Mouse (Mus musculus) thymus, postnatal 10 days (tissue): ENCODE results near the gene Zfp141.

Experiments
- DNase-seq, 2 experiments: peaks; one replicate each; pipeline ENCODE4 v3.0.0; 2021; ENCODE audit warnings: low spot score in 2 of 2

Gene Zfp141

GRCm38 (mm10) chr7:42505588-42505987 is at the start of gene Zfp141:
Gene Zfp141, minus strand, starts transcription at chr7:42505740.
- DNase-seq: peak; percentile 62 to 72

- DNase-seq: no peak
Observed at GRCm38 (mm10) chr7:42551766-42552165, 46.2 kb upstream of the Zfp141 start.

GRCm38 (mm10) chr7:42505186-42505585 is 354 bp downstream of the Zfp141 start:
- peak in 1 of 2 experiments; percentile 12 for DNase-seq

- DNase-seq: no peak
Observed at GRCm38 (mm10) chr7:42498248-42498647, 7.3 kb downstream of the Zfp141 start.

- no peak for DNase-seq
Observed at GRCm38 (mm10) chr7:42497356-42497755, 8.2 kb downstream of the Zfp141 start.

- DNase-seq: no peak
Observed at GRCm38 (mm10) chr7:42496202-42496601, 9.3 kb downstream of the Zfp141 start.

GRCm38 (mm10) chr7:42490859-42491258 is 14.7 kb downstream of the Zfp141 start:
- DNase-seq: no peak

- DNase-seq: no peak
Observed at GRCm38 (mm10) chr7:42490358-42490757, 15.2 kb downstream of the Zfp141 start.

GRCm38 (mm10) chr7:42454640-42455039 is 50.9 kb downstream of the Zfp141 start:
- DNase-seq: no peak

GRCm38 (mm10) chr7:42450618-42451017 is 54.9 kb downstream of the Zfp141 start:
- DNase-seq: peak in 1 of 2 experiments; percentile 8

GRCm38 (mm10) chr7:42447850-42448249 is 57.7 kb downstream of the Zfp141 start, which contains the start of gene 4933421I07Rik:
Gene 4933421I07Rik, minus strand, starts transcription at chr7:42448120.
- no peak for DNase-seq

- DNase-seq: no peak
Observed at GRCm38 (mm10) chr7:42447352-42447751, 58.2 kb downstream of the Zfp141 start.
